Mouse (Mus musculus): ENCODE results near the gene Nav2.

DNA sequence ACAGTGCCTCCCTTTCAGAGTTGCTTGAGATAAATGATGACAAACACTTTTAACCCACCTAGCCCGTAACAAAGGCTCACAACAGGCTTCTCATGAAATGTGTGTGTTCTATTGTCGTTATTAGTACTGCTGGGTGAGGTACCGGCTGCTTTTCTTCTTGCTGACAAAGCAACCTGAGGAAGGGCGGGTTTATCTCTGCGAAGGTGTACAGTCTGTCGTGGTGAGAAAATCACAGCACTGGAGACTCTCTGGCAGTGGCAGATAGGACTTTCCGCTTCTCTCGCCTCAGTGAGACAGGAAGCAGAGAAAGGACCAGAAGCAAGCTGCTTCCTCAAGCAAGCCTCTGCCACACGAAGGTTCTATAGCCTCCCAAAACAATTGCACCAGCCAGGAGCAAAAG lies 244.2 kb downstream of the Nav2 start:
- TF ChIP-seq CTCF (IDR thresholded peaks at IDR 0.05; ENCODE audit: extremely low read depth, insufficient read depth, low read length) (no peak), POLR2A (IDR thresholded peaks at IDR 0.05; ENCODE audit: extremely low read depth, insufficient read depth, low read length) (no peak)

All from cortical plate, adult 2 months (tissue).